Mouse (Mus musculus) cerebellum, adult 2 months (tissue): ENCODE data around the gene Mbd5.

ENCODE experiments used
- CTCF ChIP-seq: fragments of 200-500 bp; IDR thresholded peaks from 2 replicates; pipeline ENCODE4 v1.5.1; 2011; ENCODE audit warnings: low read depth, mild to moderate bottlenecking, control low read depth, low read length, moderate library complexity, borderline replicate concordance; ENCODE audit not compliant: insufficient read depth
- POLR2A ChIP-seq: fragments of 200-500 bp; IDR thresholded peaks from 2 replicates; pipeline ENCODE4 v1.6.1; 2011; ENCODE audit warnings: low read length, control low read depth, borderline replicate concordance; ENCODE audit not compliant: insufficient read depth

DNA sequence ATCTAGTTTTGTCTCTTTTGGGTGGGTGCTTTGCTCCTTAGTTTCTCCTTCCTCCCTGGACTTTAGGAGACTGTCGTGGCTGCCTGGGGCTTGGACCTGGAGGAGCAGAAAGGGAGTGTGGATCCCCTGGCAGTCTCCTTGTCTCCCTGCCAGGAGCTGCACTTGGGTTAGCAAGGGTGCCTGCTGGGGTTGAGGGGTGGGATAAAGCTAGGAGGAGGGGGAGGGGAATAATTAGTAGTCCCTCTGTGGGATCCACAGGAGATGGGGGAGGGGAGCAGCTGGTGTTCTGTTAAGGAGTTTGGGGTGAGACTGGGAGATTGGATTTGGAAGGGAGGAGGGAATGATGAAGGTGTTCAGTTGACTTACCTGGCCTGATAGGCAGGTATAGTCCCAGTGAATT lies 337.7 kb downstream of the Mbd5 start:
- TF ChIP-seq POLR2A (no peak), CTCF (no peak)
